Mouse (Mus musculus) intestine, embryonic 14.5 days (tissue): ENCODE data around the gene Cbs. TPM values are rescaled to one million over a fixed set of nuclear protein-coding genes. Genes with fewer than 3 reads are reported as not detected.
A peak's percentile ranks its signal among the peaks of the same experiment; 100 is the strongest.

Source experiments
- ATAC-seq: fragments of 200-750 bp; cut with Nextera tagmentation; replicated peaks from 2 replicates; pipeline ENCODE4 v1.8.0; 2017; ENCODE audit warnings: low read depth, moderate number of reproducible peaks, moderate TSS enrichment, moderate library complexity; ENCODE audit not compliant: low FRiP score, low TSS enrichment
- DNase-seq: peaks from one replicate; pipeline ENCODE4 v3.0.0-alpha.2; 2018; ENCODE audit warnings: low spot score
- H3K27ac ChIP-seq: fragments of 300-500 bp; sonication (generic); 2 replicates; pipeline ENCODE4 v1.5.1; 2014; ENCODE audit warnings: low read depth, mild to moderate bottlenecking, control low read depth
- H3K27me3 ChIP-seq: fragments of 300-500 bp; sonication (generic); replicated peaks from 2 replicates; pipeline ENCODE4 v1.6.1; 2014; ENCODE audit warnings: low read length, control low read depth; ENCODE audit not compliant: control insufficient read depth, insufficient read depth
- H3K36me3 ChIP-seq: fragments of 300-500 bp; sonication (generic); 2 replicates; pipeline ENCODE4 v1.6.1; 2014; ENCODE audit warnings: low read length, control low read depth; ENCODE audit not compliant: control insufficient read depth, insufficient read depth
- H3K4me1 ChIP-seq: fragments of 300-500 bp; sonication (generic); replicated peaks from 2 replicates; pipeline ENCODE4 v1.6.1; 2014; ENCODE audit warnings: low read length, control low read depth, mixed read lengths; ENCODE audit not compliant: control insufficient read depth, insufficient read depth
- H3K4me2 ChIP-seq: fragments of 300-500 bp; sonication (generic); 2 replicates; pipeline ENCODE4 v1.6.1; 2014; ENCODE audit warnings: low read length
- H3K4me3 ChIP-seq: fragments of 300-500 bp; sonication (generic); 2 replicates; pipeline ENCODE4 v1.5.1; 2014; ENCODE audit warnings: low read depth, low read length, control low read depth, mixed read lengths
- H3K9ac ChIP-seq: fragments of 300-500 bp; sonication (generic); 2 replicates; pipeline ENCODE4 v1.6.1; 2014; ENCODE audit warnings: mild to moderate bottlenecking, low read length
- H3K9me3 ChIP-seq: fragments of 300-500 bp; sonication (generic); 2 replicates; pipeline ENCODE4 v1.6.1; 2016; ENCODE audit warnings: low read length, control low read depth; ENCODE audit not compliant: control insufficient read depth
- WGBS: fragments of 180-500 bp; shearing (Covaris S2); extraction: QIAGEN DNeasy Blood & Tissue Kit; methylation state at CpG from one replicate; pipeline ENCODE4 v1.1.7; 2014; 5-methylcytosine and 5-hydroxymethylcytosine counted together
- polyA plus RNA-seq: library from polyadenylated mRNA; unstranded; fragments of >200 nt; fragmentation: Nextera tagmentation; extraction: Ambion mirVana; gene quantifications from 2 replicates; pipeline ENCODE4 v1.2.1, GENCODE M21; 2014

Cbs gene
- polyA plus RNA-seq, 1 experiment from 2014 or later: 5.9 TPM

DNA sequence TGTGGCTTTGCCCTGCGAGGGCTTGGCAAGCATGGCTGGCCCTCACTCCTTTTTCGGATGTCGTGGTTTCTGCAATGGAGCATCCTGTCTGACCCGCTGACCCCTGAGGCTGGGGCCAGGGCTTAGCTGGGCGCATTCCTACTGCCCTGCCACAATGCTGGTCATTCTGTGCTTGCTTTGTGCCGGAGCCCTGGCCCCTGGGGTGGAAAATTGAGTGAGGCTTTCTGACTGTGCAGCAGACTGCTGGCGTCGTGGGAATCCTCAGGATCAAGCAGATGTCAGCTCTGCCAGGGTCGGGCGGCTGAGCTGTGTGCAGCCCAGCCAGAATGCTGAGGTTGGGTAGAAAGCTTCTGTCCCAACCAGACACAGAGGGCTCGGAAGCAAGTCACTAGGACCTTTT is 33.1 kb upstream of the Cbs start:
- DNase-seq (no peak), ATAC-seq (no peak)
- H3K4me3 ChIP-seq: no peak overlapping the region
- no peak overlapping the region for H3K27ac ChIP-seq
- no peaks in the 10 kb centered on the region for H3K4me1 ChIP-seq
- H3K36me3 ChIP-seq: no peaks in the 10 kb centered on the region
- no peak overlapping the region for H3K4me2 ChIP-seq
- 56% methylated on average over 11 of the region's 11 CpGs for WGBS
- no peak overlapping the region for H3K9ac ChIP-seq
- H3K9me3 ChIP-seq: no peaks in the 10 kb centered on the region
- no peaks in the 10 kb centered on the region for H3K27me3 ChIP-seq

DNA sequence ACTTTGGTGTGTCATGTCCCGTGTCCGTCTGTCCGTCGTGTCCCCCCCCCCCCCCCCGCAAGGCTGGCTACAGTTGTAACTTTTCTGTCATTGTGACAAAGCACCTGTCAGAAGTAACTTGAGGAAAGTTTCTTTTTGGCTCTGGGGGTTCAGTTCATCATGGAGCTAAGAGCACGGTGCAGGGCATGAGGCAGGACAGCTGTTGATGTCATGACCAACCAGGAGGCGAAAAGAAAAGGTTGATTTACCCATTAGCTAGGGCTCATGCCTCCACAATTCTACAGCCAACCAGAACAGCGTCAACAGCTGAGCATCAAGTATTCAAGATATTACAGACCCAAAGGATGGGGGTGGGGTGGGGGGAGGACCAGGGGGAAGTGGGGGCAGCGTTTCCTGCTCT is 31.3 kb upstream of the Cbs start:
- Histone ChIP-seq H3K4me3 (no peak overlapping the region), H3K9ac (no peak overlapping the region), H3K27ac (no peak overlapping the region), H3K9me3 (no peaks in the 10 kb centered on the region), H3K4me2 (no peak overlapping the region), H3K36me3 (no peaks in the 10 kb centered on the region), H3K4me1 (no peaks in the 10 kb centered on the region), H3K27me3 (no peaks in the 10 kb centered on the region)
- DNase-seq: no peak
- 66% methylated on average over 8 of the region's 9 CpGs for WGBS
- no peak for ATAC-seq

DNA sequence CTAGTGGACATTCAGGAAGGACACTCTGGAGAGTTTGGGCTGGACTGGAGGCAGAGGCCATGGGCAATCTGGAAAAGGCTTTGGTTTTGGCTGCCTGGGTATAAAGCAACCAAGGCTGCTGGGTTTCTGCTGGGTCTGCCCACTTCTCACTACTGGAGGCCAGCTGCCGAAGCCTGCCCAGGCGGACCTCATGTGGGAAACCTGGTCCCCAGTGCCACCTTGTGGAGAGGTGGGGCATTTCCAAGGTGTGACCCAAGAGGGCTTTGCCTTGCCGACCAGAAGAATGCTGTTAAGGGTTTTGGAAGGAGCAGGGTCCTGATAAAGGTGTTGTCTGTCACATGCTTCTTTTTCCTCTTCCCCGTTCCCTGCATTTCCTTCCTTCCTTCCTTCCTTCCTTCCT is 27.7 kb upstream of the Cbs start:
- Histone ChIP-seq H3K9me3 (no peaks in the 10 kb centered on the region), H3K27ac (no peak overlapping the region), H3K4me2 (no peak overlapping the region), H3K27me3 (no peaks in the 10 kb centered on the region), H3K9ac (no peak overlapping the region), H3K36me3 (no peaks in the 10 kb centered on the region), H3K4me3 (no peak overlapping the region), H3K4me1 (no peaks in the 10 kb centered on the region)
- ATAC-seq (peak; percentile 81), DNase-seq (peak; percentile 84)
- 13% methylated on average over 3 of the region's 4 CpGs for WGBS

DNA sequence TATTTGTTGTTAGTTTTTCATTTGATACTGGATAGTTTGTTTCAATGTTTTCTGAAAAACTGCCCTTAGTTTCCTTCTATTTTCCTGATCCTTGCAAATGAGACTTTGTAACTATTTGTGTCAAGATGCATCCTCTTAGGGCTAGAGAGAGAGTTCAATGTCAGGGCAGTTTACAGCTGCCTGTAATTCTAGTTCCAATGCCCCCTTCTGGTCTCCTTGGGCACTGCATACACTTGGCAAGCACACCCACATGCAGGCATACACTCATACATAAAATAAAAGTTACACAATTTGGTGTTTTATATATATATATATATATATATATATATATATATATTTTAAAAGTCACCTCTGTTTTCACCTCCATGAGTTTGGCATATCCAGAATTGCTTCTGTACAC is 25.8 kb upstream of the Cbs start:
- ATAC-seq (no peak), DNase-seq (no peak)
- 0 out of 2 replicates have a peak, but pooled peaks cover 4% of the 10 kb centered on the region for H3K4me1 ChIP-seq
- H3K27ac ChIP-seq: no peak overlapping the region
- no peak overlapping the region for H3K4me3 ChIP-seq
- no peaks in the 10 kb centered on the region for H3K36me3 ChIP-seq
- no peak overlapping the region for H3K4me2 ChIP-seq
- H3K27me3 ChIP-seq: no peaks in the 10 kb centered on the region
- no peak overlapping the region for H3K9ac ChIP-seq
- no peaks in the 10 kb centered on the region for H3K9me3 ChIP-seq

DNA sequence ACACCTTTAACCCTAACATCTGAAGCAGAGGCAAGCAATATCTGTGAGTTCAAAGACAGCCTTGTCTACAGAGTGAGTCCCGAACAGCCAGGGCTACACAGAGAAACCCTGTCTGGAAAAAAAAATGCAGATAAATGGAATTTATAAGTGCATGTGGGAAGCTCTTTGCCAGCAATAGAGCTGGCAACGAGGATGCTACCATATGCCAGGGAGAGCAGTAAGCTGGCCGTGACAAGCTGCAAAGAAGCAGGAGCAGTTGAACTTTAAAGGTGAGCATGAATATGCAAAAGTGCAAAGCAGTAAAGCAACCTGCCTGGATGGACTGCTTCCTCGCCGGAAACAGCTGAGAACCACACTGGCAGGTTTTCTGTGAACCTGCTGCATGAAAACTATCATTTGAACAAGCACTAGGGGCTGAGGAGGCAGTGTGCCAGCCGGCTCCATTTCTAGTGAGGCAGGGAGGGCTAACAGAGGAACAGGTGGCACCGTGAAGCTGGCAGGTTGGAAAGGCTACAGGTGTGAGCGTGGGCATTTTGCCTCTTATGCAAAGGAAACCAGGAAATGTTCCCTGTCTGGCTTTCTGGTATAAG is 23.7 kb upstream of the Cbs start:
- ATAC-seq: no peak

DNA sequence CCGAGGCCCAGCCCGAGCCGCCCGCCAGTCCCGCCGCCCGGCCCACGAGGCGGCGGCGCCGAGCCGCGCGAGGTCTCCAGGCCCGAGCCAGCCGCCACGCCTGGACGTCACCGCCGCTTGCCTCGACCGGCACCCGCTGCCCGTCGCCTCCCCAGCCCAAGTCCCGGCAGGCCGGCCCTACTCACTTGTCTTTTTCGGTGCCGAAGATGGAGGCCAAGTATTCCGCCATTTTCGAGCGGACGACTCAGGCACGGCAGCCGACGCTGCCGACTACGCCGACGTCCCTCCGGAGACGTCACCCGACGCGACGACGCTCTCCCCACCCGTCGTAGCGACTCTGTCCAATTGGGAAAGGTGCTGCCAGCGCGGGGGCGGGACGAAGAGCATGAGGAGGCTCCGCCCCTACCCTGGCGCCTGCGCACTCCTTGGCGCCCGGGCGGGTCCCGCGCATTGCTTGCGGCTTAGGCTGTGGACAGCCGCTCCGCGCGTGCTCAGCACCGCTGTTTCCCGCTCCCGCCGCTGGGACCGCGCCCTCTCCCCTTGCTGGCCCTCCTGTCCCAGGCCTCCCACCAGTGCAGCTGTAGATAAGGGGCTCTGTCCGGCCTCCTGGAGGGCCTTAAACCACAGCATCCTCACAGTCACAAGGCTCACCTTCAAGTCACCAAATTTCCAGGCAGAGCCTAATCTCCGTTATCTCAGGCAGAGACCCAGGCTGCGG is 21.6 kb upstream of the Cbs start, which contains the start of gene U2af1:
TSS of gene U2af1 (minus strand) at position 425 of the 718 bp plus-strand sequence.
- no peaks in the 10 kb centered on the region for H3K9me3 ChIP-seq

More for the DNA sequence above, 23.7 kb upstream of the Cbs start:
- Histone ChIP-seq H3K27me3 (no peaks in the 10 kb centered on the region), H3K9me3 (no peaks in the 10 kb centered on the region), H3K4me1 (peaks cover 11% of the 10 kb centered on the region), H3K4me3 (no peak overlapping the region), H3K9ac (no peak overlapping the region), H3K36me3 (peaks cover 14% of the 10 kb centered on the region), H3K4me2 (no peak overlapping the region), H3K27ac (no peak overlapping the region)
- WGBS: 75% methylated on average over 8 of the region's 8 CpGs
- no peak for DNase-seq

DNA sequence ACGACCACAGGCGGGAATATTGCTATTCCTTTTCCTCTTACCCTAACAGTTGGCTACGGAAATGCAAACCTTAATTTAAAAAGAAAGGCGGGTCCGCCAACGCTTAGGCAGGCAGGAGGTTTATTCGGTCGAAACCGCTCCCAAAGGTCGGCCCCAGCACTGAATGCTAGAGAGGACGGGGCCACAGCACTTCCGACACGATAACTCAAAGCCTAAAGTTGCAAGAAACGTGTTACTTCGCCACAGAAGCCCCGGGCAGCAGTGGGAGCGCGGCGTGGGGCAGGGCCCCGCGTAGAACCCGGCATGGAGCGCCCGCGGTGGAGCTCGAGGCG is 21.1 kb upstream of the Cbs start:
- DNase-seq: no peak
- Histone ChIP-seq H3K36me3 (peaks cover 41% of the 10 kb centered on the region), H3K4me3 (peak overlapping the region; percentile 99), H3K9ac (peak overlapping the region; percentile 86), H3K4me1 (peaks cover 11% of the 10 kb centered on the region), H3K4me2 (peak overlapping the region; percentile 99), H3K27ac (peak overlapping the region; percentile 78), H3K9me3 (no peaks in the 10 kb centered on the region), H3K27me3 (no peaks in the 10 kb centered on the region)
- WGBS: 1% methylated on average over 27 of the region's 27 CpGs
- no peak for ATAC-seq

More for the DNA sequence above, 21.6 kb upstream of the Cbs start, which contains the start of gene U2af1:
- DNase-seq: peak; percentile 95
- no peaks in the 10 kb centered on the region for H3K27me3 ChIP-seq
- peaks cover 35% of the 10 kb centered on the region for H3K36me3 ChIP-seq
- peak within 1 kb of the TSS; percentile 99 for H3K4me3 ChIP-seq
- H3K4me2 ChIP-seq: peak within 1 kb of the TSS; percentile 99
- under 1% methylated on average over 77 of the region's 77 CpGs for WGBS
- H3K27ac ChIP-seq: peak within 1 kb of the TSS; percentile 82
- peak; percentile 95 for ATAC-seq
- peaks cover 11% of the 10 kb centered on the region for H3K4me1 ChIP-seq
- H3K9ac ChIP-seq: peak within 1 kb of the TSS; percentile 86

DNA sequence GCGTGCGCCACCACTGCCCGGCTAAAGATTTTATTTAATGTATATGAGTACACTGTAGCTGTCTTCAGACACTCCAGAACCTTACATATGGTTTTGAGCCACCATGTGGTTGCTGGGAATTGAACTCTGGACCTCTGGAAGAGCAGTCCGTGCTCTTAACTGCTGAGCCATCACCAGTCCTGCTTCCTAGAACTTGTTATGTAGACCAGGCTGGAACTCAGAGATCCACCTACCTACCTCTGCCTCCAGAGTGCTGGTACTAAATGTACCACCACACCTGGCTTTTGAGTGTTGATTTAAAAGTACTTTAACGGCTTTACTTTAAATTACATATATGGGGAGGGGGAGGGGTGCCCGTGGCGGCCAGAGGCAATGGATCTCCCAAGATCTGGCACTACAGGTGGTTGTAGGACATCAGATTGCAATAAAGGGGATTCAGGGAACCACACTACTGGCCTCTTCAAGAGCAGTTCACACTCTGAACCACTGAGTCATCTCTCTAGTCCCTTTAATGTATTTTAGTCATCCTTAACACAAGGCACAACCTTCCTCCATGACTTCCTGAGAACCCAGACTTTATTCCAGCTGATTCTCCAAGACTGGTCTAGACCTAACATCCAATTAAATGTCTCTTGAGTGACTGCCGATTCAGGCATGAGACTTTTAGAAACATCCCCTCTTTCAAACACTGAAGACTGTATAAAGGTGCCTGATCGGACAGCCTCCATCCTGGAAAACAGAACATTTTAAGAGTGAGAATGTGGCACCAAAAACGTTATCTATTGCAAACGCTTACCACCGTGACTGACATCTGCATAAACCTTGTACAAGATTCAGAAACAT is 20.3 kb upstream of the Cbs start:
- Histone ChIP-seq H3K9me3 (no peaks in the 10 kb centered on the region), H3K9ac (peak overlapping the region; percentile 86), H3K27ac (no peak overlapping the region), H3K4me1 (peaks cover 11% of the 10 kb centered on the region), H3K4me2 (peak overlapping the region; percentile 99), H3K27me3 (no peaks in the 10 kb centered on the region), H3K36me3 (peaks cover 48% of the 10 kb centered on the region), H3K4me3 (peak overlapping the region; percentile 99)
- no peak for ATAC-seq
- 48% methylated on average over 12 of the region's 12 CpGs for WGBS
- DNase-seq: no peak
